Mouse (Mus musculus) liver, embryonic 11.5 days (tissue): ENCODE data around the gene Tmem255b. TPM values are rescaled to one million over a fixed set of nuclear protein-coding genes. Genes with fewer than 3 reads are reported as not detected.

ENCODE experiments used
- ATAC-seq: fragments of 200-750 bp; cut with Nextera tagmentation; replicated peaks from 2 replicates; pipeline ENCODE4 v1.8.0; 2017; ENCODE audit warnings: moderate number of reproducible peaks, mild to moderate bottlenecking, moderate TSS enrichment, moderate library complexity; ENCODE audit not compliant: low FRiP score
- DNase-seq: peaks from one replicate; pipeline ENCODE4 v3.0.0-alpha.2; 2017; ENCODE audit warnings: low spot score
- H3K27ac ChIP-seq: fragments of 300-500 bp; sonication (generic); 2 replicates; pipeline ENCODE4 v1.5.1; 2014; ENCODE audit warnings: mild to moderate bottlenecking, low read depth, low read length, control low read depth
- H3K27me3 ChIP-seq: fragments of 300-500 bp; sonication (generic); replicated peaks from 2 replicates; pipeline ENCODE4 v1.6.1; 2014; ENCODE audit warnings: low read length, mixed read lengths; ENCODE audit not compliant: control insufficient read depth, insufficient read depth
- H3K36me3 ChIP-seq: fragments of 300-500 bp; sonication (generic); 2 replicates; pipeline ENCODE4 v1.6.1; 2014; ENCODE audit warnings: mild to moderate bottlenecking, low read length, moderate library complexity, mixed read lengths; ENCODE audit not compliant: control insufficient read depth, insufficient read depth
- H3K4me1 ChIP-seq: fragments of 300-500 bp; sonication (generic); replicated peaks from 2 replicates; pipeline ENCODE4 v1.6.1; 2014; ENCODE audit warnings: low read length, mixed read lengths; ENCODE audit not compliant: control insufficient read depth, insufficient read depth
- H3K4me2 ChIP-seq: fragments of 300-500 bp; sonication (generic); 2 replicates; pipeline ENCODE4 v1.6.1; 2014; ENCODE audit warnings: mild to moderate bottlenecking, control low read depth, moderate library complexity
- H3K4me3 ChIP-seq: fragments of 300-500 bp; sonication (generic); 2 replicates; pipeline ENCODE4 v1.5.1; 2014; ENCODE audit warnings: low read depth, low read length, control low read depth
- H3K9ac ChIP-seq: fragments of 300-500 bp; sonication (generic); 2 replicates; pipeline ENCODE4 v1.6.1; 2014; ENCODE audit warnings: low read depth, low read length, control low read depth
- H3K9me3 ChIP-seq: fragments of 300-500 bp; sonication (generic); 2 replicates; pipeline ENCODE4 v1.6.1; 2016; ENCODE audit warnings: low read length, inconsistent platforms, mixed read lengths; ENCODE audit not compliant: control insufficient read depth
- WGBS: fragments of 180-500 bp; shearing (Covaris S2); extraction: QIAGEN DNeasy Blood & Tissue Kit; methylation state at CpG from one replicate; pipeline ENCODE4 v1.1.7; 2014; 5-methylcytosine and 5-hydroxymethylcytosine counted together
- polyA plus RNA-seq: library from polyadenylated mRNA; unstranded; fragments of >200 nt; fragmentation: Nextera tagmentation; extraction: Ambion mirVana; gene quantifications from 2 replicates; pipeline ENCODE4 v1.2.1, GENCODE M21; 2014

The Tmem255b gene
- not detected in 2 replicates for polyA plus RNA-seq

DNA sequence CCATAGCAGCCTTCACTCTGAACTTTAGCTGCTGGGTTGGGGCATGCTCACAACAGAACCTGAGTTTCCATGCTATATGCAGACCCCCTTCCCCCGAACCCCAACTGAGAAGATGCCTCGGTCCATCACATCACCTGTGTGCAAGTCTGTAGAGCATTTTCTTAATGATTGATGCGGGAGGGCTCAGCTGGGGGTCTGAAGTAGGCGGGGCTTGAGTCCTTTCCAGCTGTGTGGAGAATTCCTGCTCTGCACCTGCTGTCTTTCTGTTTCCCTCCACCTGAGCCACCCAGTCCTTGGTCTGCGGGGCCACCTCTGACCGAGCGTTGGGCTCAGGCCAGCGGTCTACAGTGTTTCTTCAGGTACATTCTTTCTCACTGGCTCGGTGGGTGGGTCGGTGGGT, at the start of gene Tmem255b:
Tmem255b (plus strand) TSS at position 301 of the 400 bp plus-strand sequence.
- Histone ChIP-seq H3K9ac (no peak within 1 kb of the TSS), H3K36me3 (no peaks in the 10 kb centered on the region), H3K4me3 (no peak within 1 kb of the TSS), H3K4me2 (no peak within 1 kb of the TSS), H3K27me3 (peaks cover 32% of the 10 kb centered on the region), H3K27ac (no peak within 1 kb of the TSS), H3K4me1 (no peaks in the 10 kb centered on the region), H3K9me3 (no peaks in the 10 kb centered on the region)
- DNase-seq (no peak), ATAC-seq (no peak)
- WGBS = 23% methylated on average over 10 of the region's 10 CpGs

DNA sequence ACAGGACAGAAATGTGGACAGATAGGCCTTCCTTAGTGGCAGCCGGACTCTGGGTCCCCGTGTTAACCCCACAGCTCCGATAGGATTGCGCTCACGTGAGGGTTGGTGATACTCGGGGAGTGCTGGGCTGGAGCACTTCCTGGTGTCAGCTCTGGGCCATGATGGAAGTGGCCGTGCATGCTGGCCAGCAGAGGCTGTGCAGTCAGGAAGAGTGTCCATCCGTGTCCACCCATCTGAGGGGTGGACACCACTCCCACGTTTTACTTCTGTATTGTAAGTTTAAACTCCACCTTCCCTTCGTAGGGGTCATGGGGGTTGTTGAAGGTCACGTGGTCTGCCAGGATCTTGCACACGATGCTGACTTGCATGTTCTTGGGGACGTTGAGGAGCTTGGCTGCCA, 48.6 kb upstream of the Tmem255b start:
- WGBS = 77% methylated on average over 13 of the region's 13 CpGs
- no peak overlapping the region for H3K4me2 ChIP-seq
- DNase-seq (no peak), ATAC-seq (no peak)
- H3K4me3 ChIP-seq = no peak overlapping the region
- H3K9ac ChIP-seq = no peak overlapping the region
- H3K27me3 ChIP-seq = no peaks in the 10 kb centered on the region
- H3K27ac ChIP-seq = no peak overlapping the region
- H3K36me3 ChIP-seq = no peaks in the 10 kb centered on the region
- no peaks in the 10 kb centered on the region; the same call in 1 of the 2 replicates for H3K4me1 ChIP-seq
- no peaks in the 10 kb centered on the region for H3K9me3 ChIP-seq

DNA sequence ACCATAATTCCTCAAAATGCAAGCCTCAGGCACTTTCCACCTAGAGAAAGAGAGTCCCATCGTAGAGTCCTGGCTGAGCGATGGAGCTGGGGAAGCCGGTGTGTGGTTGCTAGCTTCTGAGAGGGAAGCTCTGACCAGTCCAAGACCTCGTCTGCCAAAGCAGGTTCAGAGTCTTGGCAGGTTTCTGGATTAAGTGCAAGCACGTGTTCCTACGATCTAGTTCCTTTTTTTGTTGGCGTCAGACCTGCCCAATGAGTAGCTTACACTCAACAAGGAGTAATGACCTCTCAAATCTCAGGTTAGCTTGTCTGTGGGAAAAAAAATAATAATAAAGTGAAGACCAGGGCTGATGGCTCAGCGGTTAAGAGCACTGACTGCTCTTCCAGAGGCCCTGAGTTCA, 47.3 kb upstream of the Tmem255b start:
- Histone ChIP-seq H3K36me3 (no peaks in the 10 kb centered on the region), H3K4me1 (no peaks in the 10 kb centered on the region; the same call in 1 of the 2 replicates), H3K9me3 (no peaks in the 10 kb centered on the region), H3K4me3 (no peak overlapping the region), H3K27ac (no peak overlapping the region), H3K27me3 (no peaks in the 10 kb centered on the region), H3K9ac (no peak overlapping the region), H3K4me2 (no peak overlapping the region)
- WGBS = 71% methylated on average over 8 of the region's 8 CpGs
- no peak for DNase-seq
- ATAC-seq = no peak

DNA sequence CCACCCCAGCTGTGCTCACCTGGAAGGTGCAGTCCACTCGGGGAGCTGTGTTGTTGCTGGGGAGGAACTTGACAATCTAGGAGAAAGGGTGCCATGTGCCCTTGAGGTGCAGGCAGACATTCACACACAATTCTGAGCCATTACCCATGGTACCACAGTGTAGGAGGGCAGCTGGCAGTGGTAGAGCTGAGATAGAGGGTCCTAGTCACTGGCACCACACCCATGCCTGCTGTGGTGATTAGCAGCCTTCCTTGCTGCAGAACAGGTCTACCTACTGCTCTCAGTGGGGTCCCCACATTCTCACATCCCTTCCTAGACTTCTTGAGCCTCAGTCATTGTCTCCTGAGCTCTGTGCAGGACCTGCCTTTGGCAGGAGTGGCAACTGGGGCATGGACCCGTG, 46.2 kb upstream of the Tmem255b start:
- 69% methylated on average over 2 of the region's 2 CpGs for WGBS
- Histone ChIP-seq H3K27ac (no peak overlapping the region), H3K4me3 (no peak overlapping the region), H3K27me3 (no peaks in the 10 kb centered on the region), H3K4me2 (no peak overlapping the region), H3K4me1 (no peaks in the 10 kb centered on the region; the same call in 1 of the 2 replicates), H3K36me3 (no peaks in the 10 kb centered on the region), H3K9ac (no peak overlapping the region), H3K9me3 (no peaks in the 10 kb centered on the region)
- DNase-seq (no peak), ATAC-seq (0 out of 2 replicates have a peak, but pooled peaks have one; percentile 23)

DNA sequence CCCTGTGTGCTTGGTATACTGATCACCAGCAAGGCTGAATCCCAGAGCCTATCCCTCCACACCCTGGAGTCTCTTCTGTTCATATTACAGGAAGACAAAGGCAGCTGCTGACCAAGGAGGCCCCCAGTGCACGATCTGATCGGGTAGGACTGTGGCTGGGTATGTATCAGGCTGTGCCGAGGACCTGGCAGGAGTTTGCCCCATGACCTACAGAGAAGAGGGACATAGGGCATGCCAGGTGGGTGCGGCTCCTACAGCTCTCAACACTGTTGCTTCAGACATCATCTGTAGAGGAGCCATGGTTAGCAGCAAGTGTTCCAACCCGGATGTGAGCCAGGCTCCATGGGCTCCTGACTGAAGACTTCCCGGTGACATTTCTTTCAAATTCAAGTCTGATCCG, 41.1 kb upstream of the Tmem255b start:
- H3K36me3 ChIP-seq = no peaks in the 10 kb centered on the region
- no peak overlapping the region for H3K9ac ChIP-seq
- H3K4me1 ChIP-seq = no peaks in the 10 kb centered on the region; the same call in 1 of the 2 replicates
- H3K27ac ChIP-seq = no peak overlapping the region
- H3K9me3 ChIP-seq = no peaks in the 10 kb centered on the region
- 81% methylated on average over 7 of the region's 7 CpGs for WGBS
- ATAC-seq (no peak), DNase-seq (no peak)
- no peak overlapping the region for H3K4me2 ChIP-seq
- H3K27me3 ChIP-seq = no peaks in the 10 kb centered on the region
- H3K4me3 ChIP-seq = no peak overlapping the region

DNA sequence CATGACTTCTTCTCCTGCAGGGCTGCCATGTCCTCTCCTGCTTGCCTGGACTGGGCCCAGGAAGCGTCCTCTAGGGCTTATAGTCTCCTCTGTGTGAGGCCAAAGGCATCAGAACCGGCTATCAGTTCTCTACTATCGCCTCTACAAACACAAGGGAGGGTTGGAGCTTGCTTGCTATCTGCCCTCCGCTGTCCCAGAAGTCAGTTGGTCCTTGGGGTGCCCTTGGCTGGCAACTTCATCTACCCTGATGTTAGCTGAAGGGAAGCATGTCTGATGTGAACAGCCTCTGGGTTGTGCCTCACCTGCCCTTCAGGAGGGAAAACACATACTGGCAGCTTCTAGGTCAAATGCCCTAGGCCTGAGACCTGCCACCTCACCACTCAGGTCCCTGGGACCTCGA, 38.3 kb upstream of the Tmem255b start, which contains the start of gene Atp4b:
Atp4b (minus strand) TSS at position 101 of the 400 bp plus-strand sequence.
- no peak for DNase-seq
- H3K27me3 ChIP-seq = no peaks in the 10 kb centered on the region
- H3K36me3 ChIP-seq = no peaks in the 10 kb centered on the region
- H3K4me3 ChIP-seq = no peak within 1 kb of the TSS
- H3K4me2 ChIP-seq = no peak within 1 kb of the TSS
- no peak for ATAC-seq
- H3K9ac ChIP-seq = no peak within 1 kb of the TSS
- WGBS = 76% methylated on average over 5 of the region's 5 CpGs
- H3K9me3 ChIP-seq = no peaks in the 10 kb centered on the region
- H3K27ac ChIP-seq = no peak within 1 kb of the TSS
- H3K4me1 ChIP-seq = no peaks in the 10 kb centered on the region

DNA sequence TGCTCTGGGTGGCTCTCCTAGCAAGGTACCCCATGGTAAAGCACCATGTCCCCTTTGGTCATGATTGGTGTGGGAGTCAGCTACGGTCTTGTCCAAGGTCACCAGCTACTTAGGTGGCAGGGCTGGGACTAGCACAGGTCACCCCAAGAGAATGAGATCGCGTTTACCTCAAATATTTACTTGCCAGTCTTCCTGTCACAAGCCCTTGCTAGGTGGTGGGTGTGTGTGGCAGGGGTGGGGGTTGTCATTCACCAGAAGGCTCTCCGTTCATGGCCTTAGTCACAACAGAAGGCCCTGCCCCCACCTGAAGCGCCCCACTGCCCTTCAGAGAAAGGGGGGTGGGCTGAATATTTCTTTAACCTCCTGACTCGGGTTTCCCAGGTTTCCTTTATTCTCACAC, 31.5 kb upstream of the Tmem255b start:
- no peak overlapping the region for H3K27ac ChIP-seq

DNA sequence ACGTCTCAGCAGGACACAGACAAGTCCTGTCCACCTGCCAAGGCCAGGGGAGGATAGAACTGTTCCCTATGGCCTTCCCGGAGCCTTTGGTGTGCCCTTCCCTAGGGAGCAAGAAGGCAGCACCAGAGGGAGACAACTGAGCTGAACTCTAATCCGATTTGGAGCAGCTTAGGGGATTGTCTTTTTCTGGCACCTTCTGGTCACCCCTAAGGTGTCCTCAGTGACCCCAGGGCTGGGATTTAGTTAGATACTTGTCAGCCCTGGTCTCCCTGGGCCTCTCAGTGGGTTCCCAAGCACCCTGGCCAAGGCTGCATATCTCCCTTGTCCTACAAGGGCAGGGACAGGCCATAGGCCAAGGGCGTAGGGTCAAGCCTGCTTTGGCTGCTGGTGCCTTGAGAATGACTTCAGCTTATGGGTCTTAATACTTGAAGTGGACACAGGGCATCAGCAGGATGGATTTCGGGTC, 30.3 kb upstream of the Tmem255b start, which contains the start of gene Grk1:
Grk1 (plus strand) TSS at position 416 of the 466 bp plus-strand sequence.
- no peak within 1 kb of the TSS for H3K9ac ChIP-seq
- DNase-seq = no peak
- no peak for ATAC-seq
- no peak within 1 kb of the TSS for H3K4me3 ChIP-seq
- H3K27me3 ChIP-seq = no peaks in the 10 kb centered on the region
- H3K27ac ChIP-seq = no peak within 1 kb of the TSS
- H3K4me2 ChIP-seq = no peak within 1 kb of the TSS
- 67% methylated on average over 5 of the region's 5 CpGs for WGBS
- no peaks in the 10 kb centered on the region for H3K4me1 ChIP-seq
- no peaks in the 10 kb centered on the region for H3K9me3 ChIP-seq
- H3K36me3 ChIP-seq = no peaks in the 10 kb centered on the region

More for the DNA sequence above, 31.5 kb upstream of the Tmem255b start:
- no peak overlapping the region for H3K9ac ChIP-seq
- H3K4me3 ChIP-seq = no peak overlapping the region
- 66% methylated on average over 6 of the region's 6 CpGs for WGBS
- no peaks in the 10 kb centered on the region for H3K4me1 ChIP-seq
- H3K4me2 ChIP-seq = no peak overlapping the region
- no peak for ATAC-seq
- no peaks in the 10 kb centered on the region for H3K9me3 ChIP-seq
- H3K27me3 ChIP-seq = no peaks in the 10 kb centered on the region
- no peaks in the 10 kb centered on the region for H3K36me3 ChIP-seq
- DNase-seq = no peak

DNA sequence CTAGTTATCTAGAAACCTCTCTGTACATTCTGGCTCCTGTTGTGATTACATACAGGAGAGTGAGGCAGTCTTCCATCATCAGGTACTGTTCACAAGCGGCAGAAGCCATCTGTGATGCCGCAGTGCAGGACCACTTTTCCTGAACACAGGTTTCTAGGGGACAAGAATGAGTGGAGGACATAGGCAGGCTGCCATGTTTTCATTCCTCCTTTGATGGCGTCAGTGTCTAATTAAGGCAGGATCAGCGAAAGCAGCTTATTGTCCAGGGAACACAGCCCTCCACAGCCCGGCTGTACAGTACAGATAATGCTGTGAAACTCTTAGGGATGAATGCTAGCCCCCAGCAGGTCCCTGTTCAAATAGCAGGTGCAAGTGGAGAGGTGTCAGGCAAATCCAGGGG, 29.0 kb upstream of the Tmem255b start:
- no peaks in the 10 kb centered on the region for H3K36me3 ChIP-seq
- no peak overlapping the region for H3K4me3 ChIP-seq
- H3K4me2 ChIP-seq = no peak overlapping the region
- no peak for ATAC-seq
- no peak overlapping the region for H3K27ac ChIP-seq
- no peak overlapping the region for H3K9ac ChIP-seq
- H3K27me3 ChIP-seq = no peaks in the 10 kb centered on the region
- H3K9me3 ChIP-seq = no peaks in the 10 kb centered on the region
- no peaks in the 10 kb centered on the region for H3K4me1 ChIP-seq
- no peak for DNase-seq
- WGBS = 84% methylated on average over 5 of the region's 5 CpGs
